Mouse (Mus musculus) spleen, adult 2 months (tissue): ENCODE measurements around the gene Kmt2a.

Experiments
- CTCF ChIP-seq: fragments of 200-500 bp; IDR thresholded peaks from 2 replicates; pipeline ENCODE4 v1.5.1; 2011; ENCODE audit warnings: mild to moderate bottlenecking, inconsistent platforms; ENCODE audit not compliant: insufficient read depth, insufficient read length, insufficient replicate concordance; ENCODE audit errors: extremely low read depth
- POLR2A ChIP-seq: fragments of 200-500 bp; IDR thresholded peaks from 2 replicates; pipeline ENCODE4 v1.6.1; 2011; ENCODE audit warnings: low read depth, low read length, inconsistent platforms

DNA sequence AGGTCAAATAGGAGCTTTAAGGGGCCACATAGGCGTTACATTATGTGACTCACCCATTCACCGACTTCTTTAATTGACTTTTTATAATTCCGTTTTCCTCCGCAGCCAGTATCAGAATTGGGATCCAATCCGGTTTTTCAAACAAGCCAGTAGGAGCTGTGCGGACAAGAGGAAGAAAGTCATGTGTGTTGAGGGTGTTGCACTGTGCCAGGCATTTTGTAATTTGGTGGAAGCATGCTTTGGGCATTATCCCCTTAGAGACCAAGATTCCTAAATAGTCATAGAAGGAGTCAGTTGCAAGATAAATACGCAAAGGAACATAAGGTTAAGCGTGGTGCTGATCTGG, 40.0 kb upstream of the Kmt2a start:
- TF ChIP-seq POLR2A (no peak), CTCF (no peak)
